Mouse (Mus musculus): ENCODE measurements around the gene Lrrc20. TPM values are rescaled to one million over a fixed set of nuclear protein-coding genes. Genes with fewer than 3 reads are reported as not detected.

Lrrc20 gene
- polyA plus RNA-seq (2014; fragmentation: Illumina TruSeq; extraction: RNeasy Lipid Tissue Mini Kit (QIAGEN cat#74804); ENCODE audit: low read depth, low replicate concordance) = 9.4 TPM

GRCm38 (mm10) chr10:61475594-61476439, at the start of gene Lrrc20:
Lrrc20 (plus strand) TSS chr10:61475801.

DNA sequence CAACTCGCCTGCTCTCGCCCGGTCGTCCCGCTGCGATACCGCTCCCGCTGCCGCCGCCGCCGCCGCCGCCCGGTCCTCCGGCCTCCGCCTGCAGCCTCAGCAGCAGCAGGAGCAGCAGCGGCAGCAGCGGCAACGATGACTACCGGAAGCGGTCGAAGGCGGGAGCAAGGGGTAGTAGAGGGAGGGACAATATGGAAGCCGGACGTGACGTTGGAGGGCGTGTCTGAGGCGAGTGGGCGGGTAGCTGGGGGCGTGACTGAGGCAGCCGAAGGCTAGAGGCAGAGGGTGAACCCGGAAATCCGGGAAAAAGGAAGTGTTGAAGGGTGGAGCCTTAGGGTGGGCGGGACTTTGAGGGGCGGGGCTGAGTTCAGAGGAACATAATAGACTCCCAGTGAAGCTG, 23.0 kb upstream of the Lrrc20 start, which contains the start of gene Eif4ebp2:
Eif4ebp2 (minus strand) TSS at position 17 of the 400 bp plus-strand sequence.

Other genes starting within 250 kb of the Lrrc20 start
- not detected for gene Adamts14, start 202.4 kb upstream of the Lrrc20 start, polyA plus RNA-seq (2014; fragmentation: Illumina TruSeq; extraction: RNeasy Lipid Tissue Mini Kit (QIAGEN cat#74804); ENCODE audit: low read depth, low replicate concordance)
- gene Prf1, start 178.0 kb upstream of the Lrrc20 start, polyA plus RNA-seq (2014; fragmentation: Illumina TruSeq; extraction: RNeasy Lipid Tissue Mini Kit (QIAGEN cat#74804); ENCODE audit: low read depth, low replicate concordance) = not detected
- gene Pald1, start 92.3 kb upstream of the Lrrc20 start, polyA plus RNA-seq (2014; fragmentation: Illumina TruSeq; extraction: RNeasy Lipid Tissue Mini Kit (QIAGEN cat#74804); ENCODE audit: low read depth, low replicate concordance) = 1.5 TPM
- gene Nodal, start 57.8 kb upstream of the Lrrc20 start, polyA plus RNA-seq (2014; fragmentation: Illumina TruSeq; extraction: RNeasy Lipid Tissue Mini Kit (QIAGEN cat#74804); ENCODE audit: low read depth, low replicate concordance) = not detected
- 31.4 TPM for gene Eif4ebp2, start 23.1 kb upstream of the Lrrc20 start, polyA plus RNA-seq (2014; fragmentation: Illumina TruSeq; extraction: RNeasy Lipid Tissue Mini Kit (QIAGEN cat#74804); ENCODE audit: low read depth, low replicate concordance)
- gene Npffr1, start 119.7 kb downstream of the Lrrc20 start, polyA plus RNA-seq (2014; fragmentation: Illumina TruSeq; extraction: RNeasy Lipid Tissue Mini Kit (QIAGEN cat#74804); ENCODE audit: low read depth, low replicate concordance) = not detected
- 166 TPM for gene Ppa1, start 172.8 kb downstream of the Lrrc20 start, polyA plus RNA-seq (2014; fragmentation: Illumina TruSeq; extraction: RNeasy Lipid Tissue Mini Kit (QIAGEN cat#74804); ENCODE audit: low read depth, low replicate concordance)
- gene Sar1a, start 204.5 kb downstream of the Lrrc20 start, polyA plus RNA-seq (2014; fragmentation: Illumina TruSeq; extraction: RNeasy Lipid Tissue Mini Kit (QIAGEN cat#74804); ENCODE audit: low read depth, low replicate concordance) = 395 TPM
- gene Tysnd1, start 219.7 kb downstream of the Lrrc20 start, polyA plus RNA-seq (2014; fragmentation: Illumina TruSeq; extraction: RNeasy Lipid Tissue Mini Kit (QIAGEN cat#74804); ENCODE audit: low read depth, low replicate concordance) = 5.5 TPM
- 106 TPM for gene Aifm2, start 239.5 kb downstream of the Lrrc20 start, polyA plus RNA-seq (2014; fragmentation: Illumina TruSeq; extraction: RNeasy Lipid Tissue Mini Kit (QIAGEN cat#74804); ENCODE audit: low read depth, low replicate concordance)

Data from adrenal gland, adult 10 weeks (tissue).